Mouse (Mus musculus) ZHBTc4 (cell line): ENCODE measurements around the gene H1foo.

Experiments
- DNase-seq: peaks from one replicate; pipeline ENCODE4 v3.0.0-alpha.2; 2011; ENCODE audit warnings: low read depth, low spot score

H1foo gene

GRCm38 (mm10) chr6:115944638-115945037 lies at the start of gene H1foo:
TSS of gene H1foo (plus strand) at chr6:115944938.
- no peak for DNase-seq

- DNase-seq, result no peak
These were observed 48.4 kb upstream of the H1foo start for GRCm38 (mm10) chr6:115896346-115896745.

- no peak for DNase-seq
These were observed 47.6 kb upstream of the H1foo start for GRCm38 (mm10) chr6:115897117-115897516.

GRCm38 (mm10) chr6:115897926-115898520 lies 46.7 kb upstream of the H1foo start:
- no peak for DNase-seq

GRCm38 (mm10) chr6:115901062-115901461 lies 43.7 kb upstream of the H1foo start:
- no peak for DNase-seq

GRCm38 (mm10) chr6:115901489-115901931 lies 43.2 kb upstream of the H1foo start:
- DNase-seq, result no peak

- DNase-seq, result no peak
These were observed 42.2 kb upstream of the H1foo start for GRCm38 (mm10) chr6:115902545-115902944.

GRCm38 (mm10) chr6:115905568-115905967 lies 39.2 kb upstream of the H1foo start:
- no peak for DNase-seq

- DNase-seq, result no peak
These were observed 38.3 kb upstream of the H1foo start for GRCm38 (mm10) chr6:115906455-115906854.

GRCm38 (mm10) chr6:115906871-115907270 lies 37.9 kb upstream of the H1foo start:
- DNase-seq, result no peak

GRCm38 (mm10) chr6:115908421-115908982 lies 36.2 kb upstream of the H1foo start:
- no peak for DNase-seq

GRCm38 (mm10) chr6:115909052-115909451 lies 35.7 kb upstream of the H1foo start:
- no peak for DNase-seq

- no peak for DNase-seq
These were observed 34.8 kb upstream of the H1foo start for GRCm38 (mm10) chr6:115909940-115910339.

GRCm38 (mm10) chr6:115911763-115912162 lies 33.0 kb upstream of the H1foo start:
- DNase-seq, result no peak

- DNase-seq, result no peak
These were observed 31.3 kb upstream of the H1foo start for GRCm38 (mm10) chr6:115913482-115913881.

GRCm38 (mm10) chr6:115914511-115915202 lies 30.1 kb upstream of the H1foo start:
- DNase-seq, result no peak

- DNase-seq, result no peak
These were observed 28.9 kb upstream of the H1foo start for GRCm38 (mm10) chr6:115915601-115916445.

- DNase-seq, result no peak
These were observed 28.1 kb upstream of the H1foo start for GRCm38 (mm10) chr6:115916611-115917010.

GRCm38 (mm10) chr6:115918615-115919014 lies 26.1 kb upstream of the H1foo start:
- no peak for DNase-seq

GRCm38 (mm10) chr6:115919876-115920275 lies 24.9 kb upstream of the H1foo start:
- no peak for DNase-seq

GRCm38 (mm10) chr6:115924829-115925228 lies 19.9 kb upstream of the H1foo start:
- peak; percentile 24 for DNase-seq

GRCm38 (mm10) chr6:115926416-115926815 lies 18.3 kb upstream of the H1foo start:
- DNase-seq, result no peak
